ENCODE assay signal across 19 mouse cellular contexts in genomic region chr1:164053561-164053960, GRCm38 (mm10). TPM values are rescaled to one million over a fixed set of nuclear protein-coding genes. Genes with fewer than 3 reads are reported as not detected.
"Had no signal": no experiment of that assay in that cellular context is flagged by ENCODE, and none has a peak within 500 bp of the region (broad histone marks: within the 10 kb centered on the region; RNA-seq: fewer than 3 reads in every experiment).

No protein-coding gene starts in this region.

- H3K4me3 ChIP-seq: kidney, embryonic 15.5 days; limb, embryonic 15.5 days; liver, embryonic 12.5 days; midbrain, embryonic 13.5 days; myocyte; neural tube, embryonic 13.5 days; stomach, embryonic 15.5 days had no signal

- H3K27me3 ChIP-seq: kidney, embryonic 15.5 days; limb, embryonic 15.5 days; liver, embryonic 12.5 days; midbrain, embryonic 13.5 days; neural tube, embryonic 13.5 days; stomach, embryonic 15.5 days had no signal

- DNase-seq: kidney, adult 2 months; kidney, postnatal 14 days; layer of hippocampus, adult 9-11 months; layer of hippocampus, postnatal 36 days; lung, embryonic 14.5 days; lung, postnatal 10 days; lung, postnatal 4 days; right cerebral cortex, postnatal 14 days; thymus, postnatal 4 days had no signal

- H3K27ac ChIP-seq: kidney, embryonic 15.5 days; limb, embryonic 15.5 days; liver, embryonic 12.5 days; midbrain, embryonic 13.5 days; neural tube, embryonic 13.5 days; stomach, embryonic 15.5 days had no signal

- H3K36me3 ChIP-seq: kidney, embryonic 15.5 days; limb, embryonic 15.5 days; liver, embryonic 12.5 days; midbrain, embryonic 13.5 days; neural tube, embryonic 13.5 days; stomach, embryonic 15.5 days had no signal

- H3K4me1 ChIP-seq: kidney, embryonic 15.5 days; limb, embryonic 15.5 days; liver, embryonic 12.5 days; midbrain, embryonic 13.5 days; neural tube, embryonic 13.5 days; stomach, embryonic 15.5 days had no signal

- H3K9ac ChIP-seq: kidney, embryonic 15.5 days; limb, embryonic 15.5 days; liver, embryonic 12.5 days; lung, embryonic 14.5 days; midbrain, embryonic 13.5 days; neural tube, embryonic 13.5 days; stomach, embryonic 15.5 days had no signal

- ATAC-seq: liver, embryonic 12.5 days; midbrain, embryonic 13.5 days had no signal

RNA-seq across cellular contexts. Expression of gene Sele, which starts 5.5 kb away (rescaled TPM):
- total RNA-seq: layer of hippocampus, postnatal 36 days; left cerebral cortex, postnatal 25 days; midbrain, postnatal 0 days had no signal
- polyA plus RNA-seq: limb, embryonic 11.5 days; liver, embryonic 12.5 days; lung, embryonic 14.5 days; midbrain, embryonic 13.5 days; midbrain, postnatal 0 days; myocyte; neural tube, embryonic 13.5 days; stomach, embryonic 15.5 days had no signal

RNA-seq across cellular contexts. Expression of gene Sell, which starts 8.2 kb away (rescaled TPM):
- total RNA-seq: layer of hippocampus, postnatal 36 days; midbrain, postnatal 0 days had no signal
- polyA plus RNA-seq: limb, embryonic 11.5 days; midbrain, embryonic 13.5 days; midbrain, postnatal 0 days; myocyte had no signal
